Mouse (Mus musculus): ENCODE data around the gene 1700003E16Rik.

Gene 1700003E16Rik

GRCm38 (mm10) chr6:83208050-83208400 lies 51.8 kb downstream of the 1700003E16Rik start:
- no peak for DNase-seq

GRCm38 (mm10) chr6:83210495-83210894 lies 54.3 kb downstream of the 1700003E16Rik start:
- DNase-seq: no peak

- DNase-seq: no peak
Measured at GRCm38 (mm10) chr6:83211526-83211925, 55.3 kb downstream of the 1700003E16Rik start.
